Mouse (Mus musculus) heart, postnatal 0 days (tissue): ENCODE data around the gene Frs3. TPM values are rescaled to one million over a fixed set of nuclear protein-coding genes. Genes with fewer than 3 reads are reported as not detected.
A peak's percentile ranks its signal among the peaks of the same experiment; 100 is the strongest.
"Not testable (repeated sequence)": the region's sequence is repeated elsewhere in the genome, so short reads cannot be mapped to it uniquely, and the experiment has no call there.

ENCODE experiments used
- ATAC-seq: fragments of 200-750 bp; cut with Nextera tagmentation; 2 replicates; pipeline ENCODE4 v1.8.0; 2017; ENCODE audit warnings: low read depth, moderate number of reproducible peaks, moderate library complexity; ENCODE audit not compliant: insufficient read depth
- DNase-seq: peaks from one replicate; pipeline ENCODE4 v3.0.0-alpha.2; 2016; ENCODE audit warnings: low spot score
- H3K27ac ChIP-seq: fragments of 300-500 bp; sonication (generic); 2 replicates; pipeline ENCODE4 v1.5.1; 2014; ENCODE audit warnings: low read depth, mild to moderate bottlenecking
- H3K27me3 ChIP-seq: fragments of 300-500 bp; sonication (generic); 2 replicates; pipeline ENCODE4 v1.6.1; 2014; ENCODE audit warnings: low read length, mixed read lengths; ENCODE audit not compliant: control insufficient read depth, insufficient read depth
- H3K36me3 ChIP-seq: fragments of 300-500 bp; sonication (generic); replicated peaks from 2 replicates; pipeline ENCODE4 v1.6.1; 2014; ENCODE audit warnings: low read length, mixed read lengths; ENCODE audit not compliant: control insufficient read depth, insufficient read depth
- H3K4me1 ChIP-seq: fragments of 300-500 bp; sonication (generic); 2 replicates; pipeline ENCODE4 v1.6.1; 2014; ENCODE audit warnings: antibody characterized with exemption; ENCODE audit not compliant: control insufficient read depth, insufficient read depth
- H3K4me2 ChIP-seq: fragments of 300-500 bp; sonication (generic); 2 replicates; pipeline ENCODE4 v1.6.1; 2014; ENCODE audit warnings: low read depth, mild to moderate bottlenecking, low read length, moderate library complexity
- H3K4me3 ChIP-seq: fragments of 300-500 bp; sonication (generic); 2 replicates; pipeline ENCODE4 v1.5.1; 2014; ENCODE audit warnings: low read depth, low read length
- H3K9ac ChIP-seq: fragments of 300-500 bp; sonication (generic); replicated peaks from 2 replicates; pipeline ENCODE4 v1.6.1; 2014; ENCODE audit warnings: low read depth, low read length, mixed read lengths
- H3K9me3 ChIP-seq: fragments of 300-500 bp; sonication (generic); replicated peaks from 2 replicates; pipeline ENCODE4 v1.6.1; 2016; ENCODE audit warnings: low read length; ENCODE audit not compliant: control insufficient read depth
- CTCF ChIP-seq: IDR thresholded peaks from 2 replicates; pipeline ENCODE4 v1.5.1; 2016; ENCODE audit warnings: antibody characterized with exemption, control low read depth, low read depth
- EP300 ChIP-seq: IDR thresholded peaks from 2 replicates; pipeline ENCODE4 v1.6.1; 2016; ENCODE audit warnings: antibody characterized with exemption, low read depth
- WGBS: fragments of 180-500 bp; shearing (Covaris S2); extraction: QIAGEN DNeasy Blood & Tissue Kit; methylation state at CpG from one replicate; pipeline ENCODE4 v1.1.7; 2014; 5-methylcytosine and 5-hydroxymethylcytosine counted together
- polyA plus RNA-seq: library from polyadenylated mRNA; unstranded; fragments of >200 nt; fragmentation: Nextera tagmentation; extraction: Ambion mirVana; gene quantifications from 2 replicates; pipeline ENCODE4 v1.2.1, GENCODE M21; 2015
- total RNA-seq: library from RNA; depleted of rRNA; stranded (reverse); fragments of >200 nt; gene quantifications from 2 replicates; pipeline ENCODE4 v1.2.3, GENCODE M21; 2014; ENCODE audit warnings: low replicate concordance; rRNA removed

Frs3 gene
- total RNA-seq, result 6.1 and 18.9 TPM in 2 replicates
- polyA plus RNA-seq, result 3.7 and 4.2 TPM in 2 replicates

GRCm38 (mm10) chr17:47688608-47689575, at the start of gene Frs3:
TSS of gene Frs3 (plus strand) at chr17:47689030.
- Histone ChIP-seq H3K27ac (peak within 1 kb of the TSS; percentile 77), H3K9ac (peak within 1 kb of the TSS; percentile 77), H3K36me3 (peaks cover 26% of the 10 kb centered on the region), H3K4me2 (peak within 1 kb of the TSS; percentile 94), H3K9me3 (no peaks in the 10 kb centered on the region), H3K4me3 (peak within 1 kb of the TSS; percentile 72), H3K27me3 (no peaks in the 10 kb centered on the region), H3K4me1 (peaks cover 5% of the 10 kb centered on the region; the same call in 1 of the 2 replicates)
- peak; percentile 58 for DNase-seq
- WGBS, result 2% methylated on average over 47 of the region's 58 CpGs
- ATAC-seq, result peak; percentile 73
- TF ChIP-seq EP300, result no peak
- no peak for TF ChIP-seq CTCF

- ATAC-seq (no peak), DNase-seq (no peak)
- Histone ChIP-seq H3K27ac (no peak overlapping the region), H3K9me3 (no peaks in the 10 kb centered on the region), H3K9ac (no peak overlapping the region), H3K4me1 (no peaks in the 10 kb centered on the region), H3K4me3 (no peak overlapping the region), H3K27me3 (no peaks in the 10 kb centered on the region), H3K36me3 (no peaks in the 10 kb centered on the region), H3K4me2 (no peak overlapping the region)
- WGBS, result 96% methylated on average over 2 of the region's 2 CpGs
- no peak for TF ChIP-seq EP300
- no peak for TF ChIP-seq CTCF
Measured at GRCm38 (mm10) chr17:47642992-47643391, 45.8 kb upstream of the Frs3 start.

GRCm38 (mm10) chr17:47646683-47647082, 42.1 kb upstream of the Frs3 start:
- WGBS, result 88% methylated on average over 1 of the region's 1 CpGs
- H3K4me3 ChIP-seq, result no peak overlapping the region

GRCm38 (mm10) chr17:47648966-47649365, 39.9 kb upstream of the Frs3 start:
- 68% methylated on average over 4 of the region's 4 CpGs for WGBS
- DNase-seq, result no peak
- TF ChIP-seq EP300, result no peak

More at GRCm38 (mm10) chr17:47646683-47647082, 42.1 kb upstream of the Frs3 start:
- DNase-seq, result peak; percentile 44
- ATAC-seq, result no peak
- Histone ChIP-seq H3K27me3 (no peaks in the 10 kb centered on the region), H3K36me3 (no peaks in the 10 kb centered on the region), H3K27ac (no peak overlapping the region), H3K9ac (no peak overlapping the region), H3K4me2 (no peak overlapping the region), H3K4me1 (no peaks in the 10 kb centered on the region), H3K9me3 (no peaks in the 10 kb centered on the region)
- TF ChIP-seq CTCF (peak; percentile 58), EP300 (no peak)

GRCm38 (mm10) chr17:47651953-47652352, 36.9 kb upstream of the Frs3 start:
- no peak overlapping the region for H3K4me2 ChIP-seq
- TF ChIP-seq EP300 (no peak), CTCF (no peak)
- no peak overlapping the region for H3K27ac ChIP-seq
- H3K9ac ChIP-seq, result no peak overlapping the region
- no peaks in the 10 kb centered on the region for H3K27me3 ChIP-seq
- WGBS, result 86% methylated on average over 2 of the region's 2 CpGs
- H3K4me3 ChIP-seq, result no peak overlapping the region
- DNase-seq (no peak), ATAC-seq (no peak)
- no peaks in the 10 kb centered on the region for H3K9me3 ChIP-seq
- H3K4me1 ChIP-seq, result no peaks in the 10 kb centered on the region
- H3K36me3 ChIP-seq, result no peaks in the 10 kb centered on the region; the same call in 1 of the 2 replicates

More at GRCm38 (mm10) chr17:47648966-47649365, 39.9 kb upstream of the Frs3 start:
- H3K4me1 ChIP-seq, result no peaks in the 10 kb centered on the region
- ATAC-seq, result no peak
- H3K4me3 ChIP-seq, result no peak overlapping the region
- no peak overlapping the region for H3K4me2 ChIP-seq
- H3K9me3 ChIP-seq, result no peaks in the 10 kb centered on the region
- no peak overlapping the region for H3K27ac ChIP-seq
- no peak overlapping the region for H3K9ac ChIP-seq
- no peaks in the 10 kb centered on the region for H3K36me3 ChIP-seq
- no peaks in the 10 kb centered on the region for H3K27me3 ChIP-seq

- not testable (repeated sequence) for H3K27ac ChIP-seq, DNase-seq, H3K27me3 ChIP-seq, H3K9ac ChIP-seq, H3K4me1 ChIP-seq, H3K4me3 ChIP-seq, ATAC-seq, H3K9me3 ChIP-seq, H3K4me2 ChIP-seq, H3K36me3 ChIP-seq
- WGBS, result 96% methylated on average over 8 of the region's 8 CpGs
Measured at GRCm38 (mm10) chr17:47654346-47654745, 34.5 kb upstream of the Frs3 start.
